Mouse (Mus musculus) MN1 (cell line): ENCODE results near the gene Rad54l.

Experiments
- DNase-seq: peaks from one replicate; pipeline ENCODE4 v3.0.0-alpha.2; 2016; ENCODE audit warnings: low spot score

Gene Rad54l

GRCm38 (mm10) chr4:116140801-116141574, 17.5 kb upstream of the Rad54l start:
- DNase-seq, result no peak

- DNase-seq, result no peak
Observed at GRCm38 (mm10) chr4:116137421-116137996, 14.0 kb upstream of the Rad54l start.

- peak; percentile 43 for DNase-seq
Observed at GRCm38 (mm10) chr4:116134990-116135389, 11.5 kb upstream of the Rad54l start.

GRCm38 (mm10) chr4:116133126-116133525, 9.6 kb upstream of the Rad54l start:
- DNase-seq, result no peak

- DNase-seq, result no peak
Observed at GRCm38 (mm10) chr4:116127956-116128355, 4.5 kb upstream of the Rad54l start.

GRCm38 (mm10) chr4:116125803-116126386, 2.4 kb upstream of the Rad54l start:
- no peak for DNase-seq

GRCm38 (mm10) chr4:116122762-116123161, 728 bp downstream of the Rad54l start:
- peak; percentile 7 for DNase-seq

- no peak for DNase-seq
Observed at GRCm38 (mm10) chr4:116111486-116111885, 12.0 kb downstream of the Rad54l start.

GRCm38 (mm10) chr4:116110695-116111094, 12.8 kb downstream of the Rad54l start:
- no peak for DNase-seq

GRCm38 (mm10) chr4:116105278-116105677, 18.2 kb downstream of the Rad54l start:
- DNase-seq, result no peak

GRCm38 (mm10) chr4:116100959-116101358, 22.5 kb downstream of the Rad54l start:
- no peak for DNase-seq

GRCm38 (mm10) chr4:116097211-116097610, 26.3 kb downstream of the Rad54l start:
- no peak for DNase-seq

GRCm38 (mm10) chr4:116096291-116096690, 27.2 kb downstream of the Rad54l start:
- DNase-seq, result no peak

- no peak for DNase-seq
Observed at GRCm38 (mm10) chr4:116088510-116089249, 34.8 kb downstream of the Rad54l start.

- peak; percentile 24 for DNase-seq
Observed at GRCm38 (mm10) chr4:116077240-116078095, 46.0 kb downstream of the Rad54l start.

GRCm38 (mm10) chr4:116076369-116077231, 46.9 kb downstream of the Rad54l start:
- DNase-seq, result peak; percentile 37

GRCm38 (mm10) chr4:116075631-116076368, 47.7 kb downstream of the Rad54l start:
- peak; percentile 60 for DNase-seq

- peak; percentile 91 for DNase-seq
Observed at GRCm38 (mm10) chr4:116074861-116075620, 48.4 kb downstream of the Rad54l start, which contains the start of the genes Uqcrh and Lrrc41. Uqcrh (minus strand) TSS chr4:116075071. Lrrc41 (plus strand) TSS chr4:116075269.

GRCm38 (mm10) chr4:116074145-116074675, 49.3 kb downstream of the Rad54l start:
- peak; percentile 35 for DNase-seq
